Mouse (Mus musculus): ENCODE results near the gene S100a10. TPM values are rescaled to one million over a fixed set of nuclear protein-coding genes. Genes with fewer than 3 reads are reported as not detected.

Gene S100a10
- polyA plus RNA-seq (2011; ENCODE audit: insufficient read depth, insufficient read length, low read depth, missing spikeins): 468 and 470 TPM in 2 replicates

DNA sequence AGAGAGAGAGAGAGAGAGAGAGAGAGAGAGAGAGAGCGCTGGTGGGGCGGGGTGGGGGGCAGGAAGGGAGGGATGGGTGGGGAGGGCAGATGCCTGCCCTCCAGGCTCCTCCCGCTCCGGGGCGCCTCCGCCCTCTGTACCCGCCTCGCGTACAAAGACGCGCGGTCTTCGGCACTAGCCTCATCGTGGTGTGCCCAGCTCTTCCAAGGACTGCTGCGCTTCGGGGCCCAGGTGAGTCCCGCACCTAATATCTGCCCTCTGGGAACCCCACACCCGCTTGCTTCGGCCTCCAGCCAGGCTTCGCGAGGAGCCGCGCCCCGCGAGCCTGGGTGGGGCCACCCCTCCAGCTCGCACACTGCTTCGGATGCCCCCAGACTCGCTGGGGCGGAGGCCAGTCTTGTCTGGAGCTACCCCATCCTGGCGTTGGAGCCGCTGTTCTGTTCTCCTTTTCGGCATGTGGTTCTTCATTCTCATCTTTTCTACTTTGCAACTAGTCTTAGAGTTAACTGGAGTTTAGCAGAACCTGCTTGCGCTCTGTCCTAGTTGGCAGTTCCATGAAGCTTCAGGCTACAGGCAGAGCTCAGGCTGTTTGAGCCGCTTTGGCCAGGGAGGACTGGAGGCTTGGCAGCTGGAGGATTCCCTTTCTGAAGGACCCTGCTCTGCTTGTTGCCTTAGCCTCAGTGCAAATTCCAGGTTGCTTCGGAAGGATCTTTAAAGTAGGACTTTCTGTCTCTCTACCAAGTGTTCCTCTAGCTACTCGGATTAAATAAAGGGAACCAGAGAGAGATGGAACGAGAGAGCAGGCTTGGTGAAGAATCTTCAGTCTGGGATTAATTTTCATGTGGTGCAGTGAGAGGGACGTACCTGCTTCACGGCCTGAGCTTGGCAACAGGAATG is at the start of gene S100a10:
Gene S100a10, plus strand, starts transcription at position 100 of the 897 bp plus-strand sequence.
- Histone ChIP-seq H3K4me3 (ENCODE audit: low read depth, low read length) (peak within 1 kb of the TSS; percentile 66), H3K27me3 (ENCODE audit: control insufficient read depth, insufficient read depth, low read length, poor library complexity, severe bottlenecking) (no peaks in the 10 kb centered on the region), H3K27ac (ENCODE audit: insufficient read depth, low read length) (peak within 1 kb of the TSS; percentile 75), H3K9ac (ENCODE audit: low read depth, poor library complexity, severe bottlenecking) (peak within 1 kb of the TSS; percentile 38), H3K9me3 (replicated peaks; ENCODE audit: control insufficient read depth, insufficient read depth, low read length, poor library complexity, severe bottlenecking) (no peaks in the 10 kb centered on the region), H3K36me3 (ENCODE audit: control insufficient read depth, insufficient read depth, low read length, poor library complexity, severe bottlenecking) (no peaks in the 10 kb centered on the region), H3K4me1 (ENCODE audit: control insufficient read depth, insufficient read depth, low read length) (peaks cover 5% of the 10 kb centered on the region)
- TF ChIP-seq POLR2A (IDR thresholded peaks at IDR 0.05; ENCODE audit: insufficient read depth, low read length) (no peak), EP300 (IDR thresholded peaks at IDR 0.05; ENCODE audit: insufficient read depth, low read depth, low read length) (no peak), CTCF (IDR thresholded peaks at IDR 0.05; ENCODE audit: low read depth, low read length) (no peak)

DNA sequence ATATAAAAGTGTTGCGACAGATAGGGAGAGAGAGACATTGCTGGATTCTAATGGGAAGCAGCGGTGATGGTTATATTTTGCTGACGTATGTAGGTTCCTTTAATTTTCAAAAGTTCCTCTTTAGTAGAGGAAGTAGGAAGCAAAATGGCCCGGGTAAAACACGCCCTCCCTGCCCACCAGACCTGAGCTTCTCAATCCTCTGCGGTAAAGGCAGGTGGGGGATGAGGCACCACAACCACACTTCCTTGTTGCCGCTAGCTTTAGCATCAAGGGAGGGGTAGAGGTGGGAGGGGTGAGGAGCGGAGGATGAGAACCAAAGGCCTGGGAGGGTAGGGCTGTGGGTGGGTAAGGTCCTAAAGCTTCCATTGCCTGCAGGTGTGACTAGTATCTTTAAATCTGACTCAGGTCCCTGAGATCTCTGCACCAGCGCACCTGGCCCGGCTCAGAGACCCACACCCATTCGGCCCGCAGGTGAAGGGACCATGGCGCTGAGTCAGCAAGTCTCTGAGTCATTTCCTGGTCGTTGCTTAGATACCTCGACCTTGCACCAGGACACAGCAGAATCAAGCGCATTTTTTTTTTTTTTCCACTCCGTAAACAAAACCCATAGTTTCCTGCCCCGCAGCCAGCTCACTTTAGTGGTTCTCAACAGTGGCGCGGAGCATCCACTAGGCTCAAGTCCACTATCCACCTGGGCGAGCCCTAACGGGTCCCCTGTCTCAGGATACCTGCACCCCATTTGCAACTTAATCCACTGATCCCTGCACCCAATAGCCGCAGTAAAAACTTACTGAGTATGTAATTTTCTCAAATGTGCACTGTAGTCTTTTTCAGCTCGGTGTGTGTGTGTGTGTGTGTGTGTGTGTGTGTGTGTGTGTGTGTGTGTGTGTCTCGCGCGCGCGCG is 48.7 kb upstream of the S100a10 start:
- Histone ChIP-seq H3K4me3 (ENCODE audit: low read depth, low read length) (peak overlapping the region; percentile 19), H3K27ac (ENCODE audit: insufficient read depth, low read length) (no peak overlapping the region), H3K9me3 (replicated peaks; ENCODE audit: control insufficient read depth, insufficient read depth, low read length, poor library complexity, severe bottlenecking) (no peaks in the 10 kb centered on the region), H3K9ac (ENCODE audit: low read depth, poor library complexity, severe bottlenecking) (no peak overlapping the region), H3K4me1 (ENCODE audit: control insufficient read depth, insufficient read depth, low read length) (no peaks in the 10 kb centered on the region), H3K27me3 (ENCODE audit: control insufficient read depth, insufficient read depth, low read length, poor library complexity, severe bottlenecking) (no peaks in the 10 kb centered on the region), H3K36me3 (ENCODE audit: control insufficient read depth, insufficient read depth, low read length, poor library complexity, severe bottlenecking) (no peaks in the 10 kb centered on the region)
- no peak for TF ChIP-seq POLR2A (IDR thresholded peaks at IDR 0.05; ENCODE audit: insufficient read depth, low read length)
- no peak for TF ChIP-seq CTCF (IDR thresholded peaks at IDR 0.05; ENCODE audit: low read depth, low read length)
- TF ChIP-seq EP300 (IDR thresholded peaks at IDR 0.05; ENCODE audit: insufficient read depth, low read depth, low read length): no peak; the same call in 1 of the 2 replicates

DNA sequence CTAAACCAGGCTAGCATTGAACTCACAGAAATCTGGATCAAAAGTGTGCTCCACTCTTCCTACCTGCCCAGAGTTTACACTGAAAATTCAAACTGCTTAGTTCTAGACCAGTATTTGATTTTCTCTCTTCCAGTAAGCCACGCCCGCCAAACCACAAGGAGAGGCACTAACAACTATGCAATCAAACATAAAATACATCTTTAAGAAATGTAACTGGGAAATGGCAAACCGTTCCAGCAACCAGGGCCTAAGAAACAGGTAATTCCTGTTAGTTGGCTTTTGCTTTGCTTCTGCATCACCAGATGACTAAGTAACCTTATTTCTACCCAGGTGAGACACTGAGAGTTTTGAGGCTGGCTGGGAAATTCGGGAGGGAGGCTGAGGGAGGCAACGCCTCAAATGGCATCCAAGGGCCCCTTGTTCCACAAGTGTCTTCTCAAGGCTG is 48.0 kb upstream of the S100a10 start:
- Histone ChIP-seq H3K4me1 (ENCODE audit: control insufficient read depth, insufficient read depth, low read length) (no peaks in the 10 kb centered on the region), H3K9ac (ENCODE audit: low read depth, poor library complexity, severe bottlenecking) (no peak overlapping the region; the same call in 1 of the 2 replicates), H3K27me3 (ENCODE audit: control insufficient read depth, insufficient read depth, low read length, poor library complexity, severe bottlenecking) (no peaks in the 10 kb centered on the region), H3K4me3 (ENCODE audit: low read depth, low read length) (peak overlapping the region; percentile 19), H3K36me3 (ENCODE audit: control insufficient read depth, insufficient read depth, low read length, poor library complexity, severe bottlenecking) (no peaks in the 10 kb centered on the region), H3K9me3 (replicated peaks; ENCODE audit: control insufficient read depth, insufficient read depth, low read length, poor library complexity, severe bottlenecking) (no peaks in the 10 kb centered on the region), H3K27ac (ENCODE audit: insufficient read depth, low read length) (peak overlapping the region; percentile 32)
- TF ChIP-seq CTCF (IDR thresholded peaks at IDR 0.05; ENCODE audit: low read depth, low read length): no peak
- no peak for TF ChIP-seq POLR2A (IDR thresholded peaks at IDR 0.05; ENCODE audit: insufficient read depth, low read length)
- TF ChIP-seq EP300 (IDR thresholded peaks at IDR 0.05; ENCODE audit: insufficient read depth, low read depth, low read length): no peak

DNA sequence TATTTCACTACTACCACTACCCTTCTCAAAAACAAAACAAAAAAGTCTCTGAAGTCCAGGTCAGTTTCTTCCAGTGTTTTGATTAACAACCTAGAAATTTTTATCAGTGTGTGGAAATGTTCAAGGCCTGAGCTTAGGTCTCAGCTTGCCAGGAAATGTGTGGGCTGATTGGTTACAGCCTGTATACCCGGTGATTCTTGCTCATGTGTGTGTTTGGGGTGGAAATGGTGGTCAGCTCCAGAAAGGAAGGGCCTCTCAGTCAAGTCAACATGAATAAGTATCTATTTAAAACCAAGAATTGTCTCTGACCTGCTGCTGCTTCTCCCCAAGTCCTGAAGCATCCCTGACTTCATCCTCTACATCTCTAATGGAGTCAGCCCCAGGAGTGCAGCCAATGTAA is 45.6 kb upstream of the S100a10 start:
- Histone ChIP-seq H3K36me3 (ENCODE audit: control insufficient read depth, insufficient read depth, low read length, poor library complexity, severe bottlenecking) (no peaks in the 10 kb centered on the region), H3K9me3 (replicated peaks; ENCODE audit: control insufficient read depth, insufficient read depth, low read length, poor library complexity, severe bottlenecking) (no peaks in the 10 kb centered on the region), H3K27me3 (ENCODE audit: control insufficient read depth, insufficient read depth, low read length, poor library complexity, severe bottlenecking) (no peaks in the 10 kb centered on the region), H3K27ac (ENCODE audit: insufficient read depth, low read length) (no peak overlapping the region), H3K4me3 (ENCODE audit: low read depth, low read length) (no peak overlapping the region), H3K4me1 (ENCODE audit: control insufficient read depth, insufficient read depth, low read length) (no peaks in the 10 kb centered on the region), H3K9ac (ENCODE audit: low read depth, poor library complexity, severe bottlenecking) (no peak overlapping the region)
- TF ChIP-seq CTCF (IDR thresholded peaks at IDR 0.05; ENCODE audit: low read depth, low read length) (no peak), POLR2A (IDR thresholded peaks at IDR 0.05; ENCODE audit: insufficient read depth, low read length) (no peak), EP300 (IDR thresholded peaks at IDR 0.05; ENCODE audit: insufficient read depth, low read depth, low read length) (no peak)

DNA sequence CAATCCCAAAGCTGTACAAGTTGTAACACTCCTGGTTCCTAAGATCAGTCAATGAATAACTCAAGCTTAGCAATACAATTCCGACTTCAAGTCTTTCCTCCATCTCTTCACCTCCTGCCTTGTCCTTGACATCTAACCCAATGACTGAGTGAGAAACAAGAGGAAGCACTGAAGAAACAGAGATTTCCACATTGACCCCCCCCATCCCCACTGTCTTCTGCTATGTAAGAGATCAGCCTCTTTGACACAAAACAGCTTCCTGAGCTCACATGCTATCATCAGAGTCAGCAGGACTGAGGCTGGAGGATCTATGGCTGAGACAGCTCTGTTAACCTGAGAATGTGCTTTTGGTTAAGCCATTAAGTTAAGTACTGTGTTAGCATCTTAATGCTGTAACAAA is 43.8 kb upstream of the S100a10 start:
- no peaks in the 10 kb centered on the region for H3K9me3 ChIP-seq (replicated peaks; ENCODE audit: control insufficient read depth, insufficient read depth, low read length, poor library complexity, severe bottlenecking)
- H3K36me3 ChIP-seq (ENCODE audit: control insufficient read depth, insufficient read depth, low read length, poor library complexity, severe bottlenecking): no peaks in the 10 kb centered on the region
- TF ChIP-seq CTCF (IDR thresholded peaks at IDR 0.05; ENCODE audit: low read depth, low read length): no peak
- TF ChIP-seq POLR2A (IDR thresholded peaks at IDR 0.05; ENCODE audit: insufficient read depth, low read length): no peak
- TF ChIP-seq EP300 (IDR thresholded peaks at IDR 0.05; ENCODE audit: insufficient read depth, low read depth, low read length): no peak
- no peaks in the 10 kb centered on the region for H3K27me3 ChIP-seq (ENCODE audit: control insufficient read depth, insufficient read depth, low read length, poor library complexity, severe bottlenecking)
- H3K4me1 ChIP-seq (ENCODE audit: control insufficient read depth, insufficient read depth, low read length): no peaks in the 10 kb centered on the region
- no peak overlapping the region for H3K4me3 ChIP-seq (ENCODE audit: low read depth, low read length)
- no peak overlapping the region for H3K9ac ChIP-seq (ENCODE audit: low read depth, poor library complexity, severe bottlenecking)
- H3K27ac ChIP-seq (ENCODE audit: insufficient read depth, low read length): no peak overlapping the region
